Mouse (Mus musculus): ENCODE data around the gene Ccdc28b. TPM values are rescaled to one million over a fixed set of nuclear protein-coding genes. Genes with fewer than 3 reads are reported as not detected.

Gene Ccdc28b
- total RNA-seq, 2 experiments from 2014 or later, result 14.2 to 15.0 TPM

DNA sequence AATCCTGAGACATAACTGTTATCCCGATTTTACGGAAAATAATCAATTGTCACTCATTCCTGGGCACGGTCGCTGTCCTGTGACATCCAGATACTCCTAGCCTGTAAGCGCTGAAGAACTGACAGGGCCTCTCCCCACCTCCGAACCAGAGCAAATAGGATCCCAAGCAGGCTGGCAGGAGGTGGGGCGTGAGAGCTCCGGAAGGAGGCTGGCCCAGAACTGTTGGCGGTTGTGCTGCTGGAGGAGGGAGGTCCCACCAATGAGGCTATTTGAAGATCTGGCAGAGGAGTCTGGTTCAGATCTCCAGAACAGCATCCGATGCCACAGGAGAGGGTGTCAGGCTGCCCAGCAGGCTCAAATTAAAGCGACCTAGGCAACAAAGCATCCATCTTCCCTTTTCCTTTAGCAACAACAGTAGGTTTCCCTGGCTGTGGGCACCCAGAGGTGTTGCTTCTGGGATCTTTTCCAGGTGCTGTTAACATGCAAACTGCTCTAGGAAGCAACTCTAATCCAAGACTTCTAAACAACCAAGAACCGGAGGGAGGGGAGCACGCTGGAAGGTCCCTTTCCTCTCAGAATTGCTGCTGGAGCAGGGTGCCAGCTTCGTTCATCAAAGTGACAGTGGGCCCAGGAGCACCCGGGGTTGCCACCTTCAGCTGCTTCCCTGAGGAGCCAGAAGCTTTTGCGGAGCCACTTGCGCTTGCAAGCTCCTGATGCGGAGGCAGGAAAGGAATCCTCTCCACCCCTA is 708 bp upstream of the Ccdc28b start:
- peak; percentile 86 to 95 for DNase-seq

DNA sequence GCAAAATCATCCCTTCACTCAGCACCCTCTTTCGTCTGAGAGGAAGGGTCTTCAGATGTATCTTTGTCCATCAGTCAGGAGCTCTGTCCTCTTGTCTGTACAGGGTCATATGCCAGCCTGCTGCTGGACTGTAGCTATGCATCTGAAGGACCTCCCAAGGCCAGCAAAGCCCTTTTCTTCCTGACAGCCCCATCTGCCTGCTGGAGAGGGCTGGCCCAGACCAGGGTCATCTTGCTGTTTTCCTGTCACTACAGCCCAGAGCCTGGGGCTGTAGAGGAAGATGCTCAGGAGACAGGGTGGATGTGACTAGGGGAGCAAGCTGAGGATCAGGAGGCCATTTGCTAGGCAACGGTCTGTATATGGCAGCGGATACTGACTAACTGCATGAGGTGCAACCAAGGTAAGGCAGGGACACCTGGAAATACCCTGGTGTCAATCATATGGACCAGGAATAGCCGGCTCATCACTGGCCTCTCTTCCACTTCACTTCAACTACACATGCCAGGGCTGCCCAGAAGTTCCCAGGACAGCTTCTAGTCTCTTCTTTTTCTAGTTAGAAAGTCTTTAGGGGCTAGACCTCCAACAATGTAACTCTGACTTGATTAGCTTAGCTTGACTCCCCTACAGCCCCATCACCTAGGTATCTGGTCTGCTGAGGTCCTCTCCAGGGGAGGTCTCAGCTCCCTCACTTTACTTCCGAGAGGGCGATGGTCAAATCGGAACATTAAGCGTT is 778 bp downstream of the Ccdc28b start:
- no peak for DNase-seq

DNA sequence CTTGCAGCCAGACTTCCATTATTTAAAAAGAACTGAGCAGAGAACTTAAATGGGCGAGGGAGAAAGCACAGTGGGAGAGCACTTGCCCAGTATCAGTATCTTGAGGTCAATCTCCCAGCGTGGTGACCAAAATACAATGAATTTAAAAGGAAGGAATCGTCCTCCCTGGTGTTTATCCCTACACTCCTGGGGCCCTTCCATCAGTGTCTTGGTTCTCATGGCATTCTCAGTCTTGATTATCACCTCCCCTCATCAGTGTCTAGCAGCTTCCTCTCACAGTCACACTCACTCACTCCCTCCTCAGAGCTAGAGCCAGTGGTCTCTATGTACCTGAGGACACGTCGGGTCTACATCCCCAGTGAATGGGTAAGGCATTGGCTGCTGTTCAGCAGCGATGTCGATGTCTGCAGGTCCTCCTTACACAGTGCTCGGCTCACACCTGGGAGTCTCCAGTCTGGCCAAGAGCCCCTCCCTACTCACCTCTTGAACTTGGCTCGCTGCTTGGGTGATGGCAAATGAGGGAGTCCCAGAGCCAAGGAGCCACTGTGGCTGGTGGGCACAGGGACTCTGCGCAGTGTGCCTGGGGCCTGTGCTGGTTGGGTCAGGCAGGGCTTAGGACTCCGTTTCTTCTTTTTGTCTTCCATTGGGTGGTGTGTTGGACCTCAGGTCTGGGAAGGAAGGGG is 1.5 kb downstream of the Ccdc28b start:
- no peak for DNase-seq

DNA sequence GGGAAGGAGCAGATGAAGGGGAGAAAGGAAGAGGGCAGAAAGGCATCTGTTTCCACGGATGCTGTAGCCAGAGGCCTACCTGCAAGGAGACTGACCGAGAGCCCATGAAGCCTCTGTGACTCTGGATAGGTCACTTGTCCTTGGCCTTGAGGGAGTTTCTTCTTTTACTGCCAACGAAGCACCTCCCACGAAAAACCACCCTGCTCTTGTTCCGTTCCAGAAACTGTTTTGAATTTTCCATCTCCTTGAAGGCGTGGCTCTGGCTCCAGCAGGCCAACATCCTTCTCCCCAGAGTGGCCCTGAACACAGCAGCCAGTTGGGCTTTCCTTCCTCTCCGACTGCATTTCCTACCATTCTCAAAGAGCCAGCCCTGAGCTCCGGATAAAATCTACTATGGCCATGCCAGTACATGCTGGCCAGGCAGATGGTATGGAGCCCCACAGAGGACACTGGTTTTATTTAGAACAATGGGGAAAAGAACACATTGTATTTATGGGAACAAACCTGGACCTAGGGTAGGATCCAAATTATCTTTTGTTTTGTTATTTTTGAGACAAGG is 2.4 kb downstream of the Ccdc28b start:
- DNase-seq, result peak; percentile 72 to 87

DNA sequence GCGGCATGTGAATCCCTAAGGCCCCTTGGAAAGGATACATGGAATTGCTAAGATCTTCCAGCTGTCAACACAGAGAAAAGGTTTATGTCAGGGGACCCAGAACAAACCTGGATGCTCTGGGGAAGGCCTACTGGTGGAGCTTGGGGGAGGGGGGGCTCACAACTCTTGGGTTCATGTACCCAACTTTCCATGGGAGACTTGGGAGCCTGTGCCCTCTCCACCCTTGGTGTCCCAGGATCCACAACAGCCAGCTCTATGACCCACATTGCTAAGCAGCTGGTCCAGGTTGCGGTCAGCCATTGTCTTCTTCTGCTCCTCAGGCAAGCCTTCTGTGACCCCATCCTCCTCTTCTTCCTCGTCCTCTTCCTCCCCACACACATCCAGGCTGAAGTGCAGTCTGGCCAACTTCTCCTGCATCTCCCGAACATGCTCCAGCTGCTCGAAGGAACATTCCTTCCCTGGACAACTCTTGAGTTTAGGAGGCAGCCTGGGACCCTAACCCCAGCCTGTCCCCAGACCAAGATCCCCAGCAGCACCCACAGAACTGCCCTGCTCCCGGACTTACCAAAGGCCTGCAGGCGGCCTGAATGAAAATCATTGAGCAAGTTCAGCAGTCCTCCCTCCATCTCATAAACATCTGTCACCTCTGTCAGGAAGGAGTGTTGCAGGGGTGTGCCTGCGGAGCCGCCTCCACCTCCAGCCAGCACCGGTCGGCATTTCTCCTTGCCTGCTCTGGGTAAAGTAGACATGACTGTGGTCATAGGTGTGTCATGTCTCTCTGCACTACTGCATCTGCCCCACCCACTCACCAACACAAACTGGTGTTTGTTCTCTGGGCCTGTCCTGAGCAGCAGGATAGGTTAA is 3.1 kb downstream of the Ccdc28b start:
- DNase-seq, result peak in 1 of 2 experiments; percentile 28

DNA sequence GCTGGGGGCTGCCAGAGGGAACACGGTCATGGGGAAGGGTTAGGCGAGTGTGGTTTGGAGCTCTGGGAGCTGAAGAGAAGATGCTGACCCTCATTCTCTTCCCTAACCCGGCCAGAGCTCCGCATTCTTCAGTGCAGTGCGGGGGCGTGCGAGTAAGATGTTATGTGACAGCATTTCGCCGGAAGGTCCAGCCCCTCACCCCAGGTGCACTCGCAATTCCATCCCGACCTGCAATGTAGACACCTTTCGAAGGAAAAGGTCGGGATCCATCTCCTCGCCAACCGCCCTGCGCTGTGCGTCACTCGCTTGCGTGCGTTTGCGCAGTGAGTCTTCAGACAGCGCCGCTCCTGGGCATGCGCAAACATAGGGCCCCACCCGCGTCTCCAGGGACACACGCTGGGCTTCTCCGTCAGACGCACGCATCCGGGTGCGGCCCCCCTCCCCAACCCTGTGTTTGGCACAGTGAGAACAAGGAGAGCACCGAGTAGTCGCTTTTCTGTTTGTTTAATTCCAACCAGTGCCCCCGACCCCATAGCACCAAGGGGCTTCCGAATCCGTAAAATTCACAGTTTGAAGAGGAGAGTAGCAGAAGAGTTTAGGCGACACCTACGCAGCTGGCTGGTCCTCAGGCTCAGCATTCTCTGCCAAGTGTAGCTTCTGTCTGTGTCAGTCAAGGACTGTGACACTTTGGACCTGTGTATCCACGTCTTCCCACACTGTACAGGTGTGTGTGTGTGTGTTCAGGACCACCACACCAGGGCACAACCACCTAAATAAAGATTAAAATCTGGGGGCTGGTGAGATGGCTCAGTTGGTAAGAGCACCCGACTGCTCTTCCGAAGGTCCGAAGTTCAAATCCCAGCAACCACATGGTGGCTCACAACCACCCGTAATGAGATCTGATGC is 4.7 kb downstream of the Ccdc28b start, which contains the start of gene Iqcc:
Gene Iqcc (minus strand): TSS at position 314 of the 906 bp plus-strand sequence.
- peak; percentile 97 to 98 for DNase-seq

DNA sequence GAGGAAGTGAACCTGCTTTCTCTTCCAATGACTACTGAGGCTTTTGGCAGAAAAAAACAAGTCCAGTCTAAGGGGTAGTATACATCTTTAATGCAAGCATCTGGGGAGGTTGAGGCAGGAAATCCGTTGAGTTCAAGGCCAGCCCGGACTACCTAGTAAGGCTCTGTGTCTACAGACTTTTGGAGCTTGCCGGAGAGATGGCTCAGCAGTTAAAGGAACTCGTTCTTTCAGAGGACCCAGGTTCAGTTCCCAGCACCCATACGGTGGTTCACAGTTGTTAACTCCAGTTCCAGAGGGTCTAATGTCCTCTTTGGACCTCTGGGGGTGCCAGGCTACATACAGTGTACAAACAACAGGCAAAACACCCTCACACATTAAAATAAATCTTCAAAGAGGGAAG is 5.7 kb downstream of the Ccdc28b start:
- no peak for DNase-seq

DNA sequence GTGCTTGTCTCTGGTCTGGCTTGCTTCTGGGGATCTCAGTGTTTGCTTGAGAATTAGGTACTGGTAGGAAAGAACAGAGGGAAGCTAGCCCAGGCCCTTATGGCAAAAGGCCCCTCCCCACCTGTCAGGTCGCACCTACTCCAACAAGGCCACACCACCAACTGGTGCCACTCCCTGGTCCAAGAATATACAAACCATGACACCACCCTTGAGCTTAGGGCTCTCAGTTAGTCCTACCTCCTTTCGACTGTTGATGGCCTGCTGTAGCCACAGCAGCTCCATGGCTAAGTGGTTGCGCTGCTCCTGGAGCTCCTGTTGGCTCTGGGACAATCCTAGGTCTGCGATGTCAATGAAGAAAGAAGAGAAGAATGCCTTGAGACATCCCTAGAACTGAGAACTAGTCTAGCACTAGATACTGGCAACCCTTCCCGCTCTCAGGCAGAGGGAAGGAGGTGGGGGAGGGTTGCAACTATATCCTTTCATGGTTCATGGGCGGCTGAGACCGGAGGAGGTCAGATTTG is 6.6 kb downstream of the Ccdc28b start:
- no peak for DNase-seq

DNA sequence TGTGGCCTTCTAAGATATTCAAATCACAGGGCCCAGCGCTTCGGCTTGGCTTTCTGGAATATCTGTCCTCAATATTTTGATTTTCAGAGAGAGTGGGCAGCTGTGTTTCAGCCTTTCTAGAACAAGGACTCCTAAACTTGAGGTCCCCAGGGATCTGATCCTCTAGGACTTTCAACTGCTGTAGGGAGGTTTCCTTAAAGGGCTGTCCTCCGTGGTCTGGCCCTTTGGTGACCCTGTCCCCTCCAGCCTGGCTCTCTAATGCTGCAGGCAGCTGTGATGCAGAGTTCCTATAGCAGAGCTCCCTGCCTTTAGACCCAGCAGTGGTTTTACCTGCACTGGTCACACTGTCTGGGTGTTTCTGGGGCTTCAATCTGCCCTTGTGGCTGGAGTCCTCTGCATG is 7.1 kb downstream of the Ccdc28b start:
- no peak for DNase-seq

DNA sequence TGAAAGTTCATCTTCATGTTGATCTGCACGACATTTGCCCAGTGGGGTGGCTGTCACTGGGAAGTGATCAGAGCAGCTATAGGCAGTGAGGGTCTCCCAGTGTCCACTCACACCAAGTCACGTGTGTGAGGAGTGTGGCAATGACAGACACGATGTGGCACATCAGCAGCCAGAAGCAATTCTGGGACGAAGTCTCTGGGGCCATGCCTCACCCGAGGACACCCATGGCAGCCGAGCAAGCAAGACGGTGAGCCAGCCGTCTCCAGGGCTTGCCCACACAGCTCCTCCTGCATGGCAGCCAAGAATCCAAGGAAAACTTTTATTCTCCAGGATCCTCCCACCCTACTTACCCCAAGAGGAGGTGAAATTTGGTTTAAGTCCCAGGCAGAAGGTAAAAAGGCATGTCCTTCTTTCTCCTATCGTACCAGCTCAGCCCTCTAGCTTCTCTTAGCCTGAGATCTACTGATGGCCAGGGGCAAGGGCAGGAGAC is 7.9 kb downstream of the Ccdc28b start:
- DNase-seq, result no peak

DNA sequence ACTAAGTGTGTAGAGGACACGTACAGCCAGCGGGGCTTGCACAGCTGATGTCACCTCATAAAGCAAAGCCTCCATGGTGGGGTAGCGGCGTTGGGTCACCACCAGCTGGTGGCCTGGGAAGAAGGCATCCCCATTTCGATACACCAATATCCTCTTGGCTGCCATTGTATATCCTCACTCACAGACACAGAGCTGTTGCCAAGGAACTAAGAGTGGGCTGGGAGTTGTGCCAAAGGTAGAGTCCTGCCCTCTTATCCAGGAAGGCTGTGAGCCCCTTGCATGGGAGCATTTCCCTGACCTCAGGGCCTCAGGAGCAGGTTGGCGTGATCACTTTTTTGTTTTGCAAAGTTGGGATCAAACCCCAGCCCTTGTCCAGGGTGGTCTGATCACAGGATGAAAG is 9.7 kb downstream of the Ccdc28b start, which contains the start of gene Dcdc2b:
Gene Dcdc2b (minus strand): TSS at position 165 of the 400 bp plus-strand sequence.
- peak; percentile 56 to 68 for DNase-seq

DNA sequence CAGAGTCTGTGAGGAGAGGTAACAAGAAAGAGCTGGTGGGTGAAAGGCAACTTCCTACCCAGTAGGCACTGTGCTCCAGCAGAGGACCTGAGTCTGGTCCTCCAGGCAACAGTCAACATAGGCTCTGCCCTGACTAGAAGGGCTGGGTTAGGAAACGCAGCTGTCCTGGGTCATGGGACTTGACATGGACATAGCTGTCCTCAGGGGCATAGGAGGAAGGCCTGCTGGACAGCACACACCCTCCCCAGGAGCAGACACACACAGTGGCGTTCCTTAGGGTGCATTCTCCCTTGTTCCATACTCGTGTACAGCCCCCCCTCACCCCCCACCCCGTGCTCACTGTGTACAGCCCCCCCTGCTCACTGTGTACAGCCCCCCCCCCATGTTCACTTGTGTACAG is 13.3 kb downstream of the Ccdc28b start:
- no peak for DNase-seq

DNA sequence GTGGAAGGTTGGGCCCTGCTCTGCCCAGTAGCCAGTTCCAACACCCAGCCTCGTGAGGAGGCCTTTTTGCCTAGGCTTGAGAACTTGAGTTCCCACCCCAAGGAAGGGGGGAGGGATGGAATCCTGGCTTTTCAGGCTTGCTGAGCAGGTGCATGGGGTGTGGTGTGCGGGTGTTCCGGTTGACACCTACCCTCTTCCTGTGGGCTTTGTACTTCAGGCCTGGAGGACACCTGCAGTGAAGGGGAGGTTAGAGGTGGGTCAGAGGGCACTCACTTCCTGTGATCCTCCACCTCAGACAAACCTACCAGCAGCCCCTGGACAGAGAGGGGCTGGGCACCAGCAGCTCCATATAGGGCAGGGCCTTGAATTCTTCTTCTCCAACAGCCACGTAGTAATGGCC is 13.7 kb downstream of the Ccdc28b start:
- DNase-seq, result no peak

DNA sequence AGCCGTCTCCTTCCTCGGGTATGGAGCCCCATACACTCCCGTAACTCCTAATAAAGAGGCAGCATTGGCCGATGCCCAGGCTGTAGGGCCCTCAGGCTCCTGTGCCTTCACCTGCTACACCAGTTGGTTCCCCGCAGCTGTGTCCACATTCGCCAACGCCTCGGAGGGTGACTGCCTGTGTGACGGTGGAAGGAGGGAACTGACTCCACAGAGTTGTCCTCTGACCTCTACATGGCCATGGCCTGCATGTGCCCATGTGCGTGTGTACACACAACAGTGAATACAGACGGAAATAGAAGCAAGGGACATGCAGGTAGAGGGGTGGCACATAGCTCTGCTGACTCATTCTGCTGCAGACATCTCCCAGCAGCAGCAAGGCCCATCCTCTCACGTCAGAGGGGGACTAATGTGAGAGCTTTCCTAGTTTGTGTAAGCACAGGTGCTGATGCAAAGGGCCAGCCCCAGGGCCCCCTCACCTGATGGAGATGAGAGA is 14.6 kb downstream of the Ccdc28b start:
- DNase-seq, result no peak

DNA sequence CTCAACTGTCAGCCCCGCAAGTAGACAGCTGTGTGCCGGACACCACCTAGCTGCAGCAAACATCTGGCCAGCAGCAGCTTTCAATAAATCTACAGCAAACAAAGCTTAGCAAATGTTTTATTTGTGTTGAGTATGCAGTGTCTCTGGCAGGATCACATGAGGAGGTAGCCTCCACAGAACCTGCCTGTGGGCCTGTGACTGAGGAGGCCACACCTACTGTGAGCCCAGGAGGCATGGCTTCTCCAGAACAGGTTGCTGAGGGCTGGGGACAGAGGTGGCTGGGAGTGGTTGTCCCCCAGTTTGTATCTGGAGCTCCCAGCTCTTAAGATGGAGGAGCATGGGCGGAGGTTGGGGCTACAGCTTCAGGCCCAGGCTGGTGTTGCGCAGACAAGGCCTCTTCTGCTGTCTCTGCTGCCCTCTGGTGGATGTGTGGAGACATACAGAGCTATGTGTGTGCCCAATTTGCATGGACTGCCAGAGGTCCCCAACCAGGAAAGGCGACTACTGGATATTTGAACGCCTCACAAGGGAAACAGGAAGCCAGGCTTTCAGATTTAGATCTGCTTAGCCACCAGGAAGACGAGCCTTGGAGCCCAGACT is 15.2 kb downstream of the Ccdc28b start:
- DNase-seq, result peak; percentile 87 to 90

DNA sequence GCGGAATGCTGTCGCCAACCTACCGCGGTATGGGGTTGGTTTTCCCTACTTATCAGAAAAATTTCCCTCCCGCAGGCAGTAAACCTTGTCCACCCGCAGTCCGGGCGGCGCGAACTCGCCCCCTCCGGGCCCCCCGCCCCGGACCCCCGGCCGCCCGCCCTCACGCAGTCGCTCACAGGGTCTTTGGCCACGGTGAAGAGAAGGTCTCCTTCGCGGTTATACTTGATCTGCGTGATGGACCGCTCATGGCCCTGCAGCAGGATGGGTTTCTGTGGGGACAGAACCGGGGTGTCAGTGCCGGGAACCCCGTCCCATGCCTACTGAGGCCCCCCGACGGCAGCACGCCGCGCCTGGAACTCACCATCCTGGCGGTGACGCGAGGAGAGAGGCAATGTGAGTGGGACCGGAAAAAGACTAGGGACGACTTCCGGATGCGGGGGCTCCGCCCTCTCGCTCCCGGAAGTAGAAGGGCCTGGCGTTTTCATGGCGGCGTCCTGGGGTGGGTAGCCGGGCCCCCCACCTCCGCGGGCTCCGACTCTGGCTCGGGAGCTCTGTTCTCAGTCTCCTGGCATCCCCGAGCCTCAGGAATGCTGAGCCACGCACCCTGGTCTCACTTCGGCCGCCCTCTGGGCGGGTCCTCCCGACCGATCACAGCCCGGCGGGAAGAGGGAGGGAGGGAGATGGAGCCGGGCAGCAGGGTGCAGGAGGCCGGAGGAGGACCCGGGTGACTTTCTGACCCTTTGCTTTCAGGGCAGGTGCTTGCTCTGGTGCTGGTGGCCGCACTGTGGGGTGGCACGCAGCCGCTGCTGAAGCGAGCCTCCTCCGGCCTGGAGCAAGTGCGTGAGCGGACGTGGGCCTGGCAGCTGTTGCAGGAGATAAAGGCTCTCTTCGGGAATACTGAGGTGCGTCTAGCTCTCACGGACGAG is 23.3 kb downstream of the Ccdc28b start, which contains the start of the genes Eif3i and Tmem234:
Gene Eif3i (minus strand): TSS at position 416 of the 926 bp plus-strand sequence.
Gene Tmem234 (plus strand): TSS at position 436 of the 926 bp plus-strand sequence.
- peak; percentile 89 to 91 for DNase-seq

DNA sequence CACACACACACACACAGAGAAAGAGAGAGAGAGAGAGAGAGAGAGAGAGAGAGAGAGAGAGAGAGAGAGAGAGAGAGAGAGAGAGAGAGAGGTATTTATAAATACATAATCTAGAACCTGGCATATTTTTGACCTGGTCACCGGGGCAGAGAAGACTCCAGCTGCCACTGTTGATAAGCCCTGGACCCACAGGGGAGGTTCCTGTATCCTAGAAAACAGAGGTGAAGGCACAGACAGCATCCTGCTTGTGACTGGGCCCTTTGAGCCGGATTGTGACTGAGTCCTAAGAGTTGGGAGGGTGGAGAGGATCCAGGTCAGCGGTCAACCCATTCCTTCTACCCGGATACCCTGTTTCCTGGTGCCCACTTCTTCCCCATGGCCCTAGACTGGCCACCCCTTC is 34.9 kb downstream of the Ccdc28b start:
- no peak for DNase-seq

DNA sequence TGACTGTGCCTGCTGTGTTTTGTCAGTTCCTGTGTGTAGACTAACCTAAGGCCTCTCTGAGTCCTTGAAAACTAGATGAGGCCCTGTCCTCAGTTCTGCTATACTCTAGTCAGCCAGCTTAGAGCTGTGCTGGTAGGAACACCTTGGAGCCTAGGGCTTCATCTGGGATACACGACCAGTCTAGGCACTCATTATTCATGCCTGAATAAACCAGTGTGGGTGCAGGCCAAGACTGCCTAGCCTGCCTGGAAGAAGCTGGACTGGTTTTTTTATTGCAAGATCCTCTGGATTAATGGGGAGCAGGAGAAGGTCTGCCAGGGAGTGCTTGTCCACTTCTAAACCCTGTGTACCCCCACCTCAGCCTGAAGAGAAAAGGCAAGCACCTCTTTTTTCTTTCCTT is 36.8 kb downstream of the Ccdc28b start:
- no peak for DNase-seq

All from heart, adult 18-20 months (tissue).